Mouse (Mus musculus): ENCODE data around the gene Mapk8ip3. TPM values are rescaled to one million over a fixed set of nuclear protein-coding genes. Genes with fewer than 3 reads are reported as not detected.

Gene Mapk8ip3
- total RNA-seq, 1 experiment from 2014 or later, result 32.8 TPM

Other genes starting within 250 kb of the Mapk8ip3 start
- gene Syngr3, start 247.0 kb downstream of the Mapk8ip3 start, total RNA-seq (2017), result 0.25 TPM in 1 of 2 replicates, not detected in the other
- gene Gfer, start 240.8 kb downstream of the Mapk8ip3 start, total RNA-seq (2017), result 29.3 and 45.5 TPM in 2 replicates
- gene Noxo1, start 240.7 kb downstream of the Mapk8ip3 start, total RNA-seq (2017), result 1.2 and 2.8 TPM in 2 replicates
- 24.0 and 29.7 TPM in 2 replicates for gene Tbl3, start 229.3 kb downstream of the Mapk8ip3 start, total RNA-seq (2017)
- not detected in 2 replicates for gene Rnf151, start 218.9 kb downstream of the Mapk8ip3 start, total RNA-seq (2017)
- 1,140 and 1,689 TPM in 2 replicates for gene Rps2, start 218.9 kb downstream of the Mapk8ip3 start, total RNA-seq (2017)
- 164 and 207 TPM in 2 replicates for gene Ndufb10, start 212.5 kb downstream of the Mapk8ip3 start, total RNA-seq (2017)
- gene Rpl3l, start 209.2 kb downstream of the Mapk8ip3 start, total RNA-seq (2017), result not detected in 2 replicates
- gene Msrb1, start 200.3 kb downstream of the Mapk8ip3 start, total RNA-seq (2017), result 33.6 and 69.4 TPM in 2 replicates
- gene Hs3st6, start 184.0 kb downstream of the Mapk8ip3 start, total RNA-seq (2017), result not detected in 2 replicates
- 0.44 TPM in 1 of 2 replicates, not detected in the other for gene Meiob, start 132.7 kb downstream of the Mapk8ip3 start, total RNA-seq (2017)
- 24.5 and 24.6 TPM in 2 replicates for gene Hagh, start 96.8 kb downstream of the Mapk8ip3 start, total RNA-seq (2017)
- gene Fahd1, start 86.6 kb downstream of the Mapk8ip3 start, total RNA-seq (2017), result 15.0 and 19.6 TPM in 2 replicates
- not detected in 2 replicates for gene Igfals, start 71.0 kb downstream of the Mapk8ip3 start, total RNA-seq (2017)
- 27.9 and 33.1 TPM in 2 replicates for gene Nubp2, start 50.6 kb downstream of the Mapk8ip3 start, total RNA-seq (2017)
- gene Spsb3, start 50.3 kb downstream of the Mapk8ip3 start, total RNA-seq (2017), result 6.0 and 12.9 TPM in 2 replicates
- 13.7 and 27.3 TPM in 2 replicates for gene Eme2, start 41.9 kb downstream of the Mapk8ip3 start, total RNA-seq (2017)
- 23.1 and 25.8 TPM in 2 replicates for gene Mrps34, start 41.9 kb downstream of the Mapk8ip3 start, total RNA-seq (2017)
- 22.5 and 44.1 TPM in 2 replicates for gene Nme3, start 40.5 kb downstream of the Mapk8ip3 start, total RNA-seq (2017)
- 71.0 and 108 TPM in 2 replicates for gene Jpt2, start 23.7 kb upstream of the Mapk8ip3 start, total RNA-seq (2017)
- gene Cramp1l, start 78.8 kb upstream of the Mapk8ip3 start, total RNA-seq (2017), result 13.3 and 15.4 TPM in 2 replicates
- gene Ift140, start 79.1 kb upstream of the Mapk8ip3 start, total RNA-seq (2017), result 35.1 and 41.3 TPM in 2 replicates
- not detected in 2 replicates for gene Tmem204, start 146.6 kb upstream of the Mapk8ip3 start, total RNA-seq (2017)
- 22.5 and 28.7 TPM in 2 replicates for gene Telo2, start 179.0 kb upstream of the Mapk8ip3 start, total RNA-seq (2017)
- 0.40 TPM in 1 of 2 replicates, not detected in the other for gene Ptx4, start 183.8 kb upstream of the Mapk8ip3 start, total RNA-seq (2017)
- 7.0 and 7.7 TPM in 2 replicates for gene Clcn7, start 196.4 kb upstream of the Mapk8ip3 start, total RNA-seq (2017)
- gene Ccdc154, start 225.5 kb upstream of the Mapk8ip3 start, total RNA-seq (2017), result not detected in 2 replicates
- gene Gm38655, start 238.5 kb upstream of the Mapk8ip3 start, total RNA-seq (2017), result not detected in 2 replicates
- 13.3 and 18.7 TPM in 2 replicates for gene BC003965, start 247.6 kb upstream of the Mapk8ip3 start, total RNA-seq (2017)